Mouse (Mus musculus) heart, postnatal 25 days (tissue): ENCODE measurements around the gene Eif4e2. TPM values are rescaled to one million over a fixed set of nuclear protein-coding genes. Genes with fewer than 3 reads are reported as not detected.

ENCODE experiments used
- DNase-seq: peaks from one replicate; pipeline ENCODE4 v3.0.0; 2022; ENCODE audit warnings: low spot score
- intact Hi-C: fragments of 180-260 bp; cut with DNase I; formaldehyde crosslinking; loops from one replicate; pipeline ENCODE4 v1.15.1; 2025
- total RNA-seq, 2 experiments: library from RNA; stranded (reverse); gene quantifications; 2 replicates each; pipeline ENCODE4 v1.2.3; 2021

The Eif4e2 gene
- total RNA-seq, 2 experiments from 2014 or later: 47.5 to 52.2 TPM

DNA sequence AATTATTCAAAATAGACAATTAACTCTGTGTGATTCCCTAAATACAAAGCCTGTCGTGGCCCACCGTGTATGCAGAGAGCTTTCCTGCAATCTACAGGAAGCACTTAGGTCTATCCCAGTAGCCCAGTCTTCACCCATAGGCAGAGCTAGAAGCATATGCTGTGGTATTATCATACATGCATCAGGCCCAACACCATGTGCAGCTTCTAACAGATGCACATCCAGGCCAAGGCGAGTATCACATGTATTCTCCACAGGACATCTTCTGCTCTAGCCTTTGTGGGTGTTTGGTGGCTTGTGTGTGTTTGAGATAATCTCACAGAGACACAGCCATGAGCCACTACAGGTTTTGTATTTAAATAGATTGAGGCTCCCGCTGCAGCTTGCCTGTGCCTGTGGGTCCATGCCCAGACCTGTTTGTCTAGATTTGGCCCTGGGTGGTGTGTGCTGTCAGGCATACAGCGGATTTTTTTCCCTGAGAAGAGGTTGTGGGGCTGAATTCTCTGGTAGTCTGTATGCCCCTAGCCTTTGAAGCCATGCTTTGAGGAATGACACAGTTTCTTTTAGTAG is 38.4 kb downstream of the Eif4e2 start:
- intact Hi-C loops: no loop called here
- DNase-seq: no peak

DNA sequence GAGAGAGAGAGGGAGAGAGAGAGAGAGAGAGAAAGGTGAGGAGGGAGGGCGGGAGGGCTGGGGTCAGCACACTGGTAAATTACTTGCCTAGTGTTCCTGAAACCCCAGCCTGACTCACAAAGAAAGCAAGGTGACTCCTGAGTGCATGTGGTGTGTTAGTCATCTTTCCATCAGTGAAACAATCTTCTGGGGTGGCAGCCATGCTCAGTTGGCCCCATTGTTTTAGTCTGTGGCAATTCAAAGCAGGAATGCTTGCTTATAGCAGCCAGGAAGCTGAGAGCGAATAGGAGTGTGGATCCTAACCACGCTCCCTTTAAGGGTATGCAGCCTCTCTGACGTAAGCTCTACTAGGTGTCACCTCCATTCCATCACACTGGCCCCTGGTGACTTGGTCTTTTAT is 41.5 kb downstream of the Eif4e2 start:
- no peak for DNase-seq
- intact Hi-C loops: no loop called here

GRCm38 (mm10) chr1:87257691-87258090 is 44.0 kb downstream of the Eif4e2 start:
- intact Hi-C loops: loop anchor here (1.0 kb wide), 1 partner anchor 36 kb away; no protein-coding TSS in a partner anchor
- DNase-seq: no peak

- intact Hi-C loops: loop anchor here (1.0 kb wide), 1 partner anchor 35 kb away; no protein-coding TSS in a partner anchor
- no peak for DNase-seq
Observed at GRCm38 (mm10) chr1:87258484-87258883, 44.8 kb downstream of the Eif4e2 start.

GRCm38 (mm10) chr1:87259316-87259715 is 45.6 kb downstream of the Eif4e2 start:
- DNase-seq: no peak
- intact Hi-C loops: no loop called here

GRCm38 (mm10) chr1:87263257-87263656 is 49.5 kb downstream of the Eif4e2 start:
- intact Hi-C loops: no loop called here
- no peak for DNase-seq

GRCm38 (mm10) chr1:87263796-87264133 is 50.1 kb downstream of the Eif4e2 start:
- intact Hi-C loops: no loop called here
- DNase-seq: no peak

- intact Hi-C loops: no loop called here
- no peak for DNase-seq
Observed at GRCm38 (mm10) chr1:87264134-87265006, 50.7 kb downstream of the Eif4e2 start, which contains the start of gene Efhd1. TSS of gene Efhd1 (plus strand) at chr1:87264363.

DNA sequence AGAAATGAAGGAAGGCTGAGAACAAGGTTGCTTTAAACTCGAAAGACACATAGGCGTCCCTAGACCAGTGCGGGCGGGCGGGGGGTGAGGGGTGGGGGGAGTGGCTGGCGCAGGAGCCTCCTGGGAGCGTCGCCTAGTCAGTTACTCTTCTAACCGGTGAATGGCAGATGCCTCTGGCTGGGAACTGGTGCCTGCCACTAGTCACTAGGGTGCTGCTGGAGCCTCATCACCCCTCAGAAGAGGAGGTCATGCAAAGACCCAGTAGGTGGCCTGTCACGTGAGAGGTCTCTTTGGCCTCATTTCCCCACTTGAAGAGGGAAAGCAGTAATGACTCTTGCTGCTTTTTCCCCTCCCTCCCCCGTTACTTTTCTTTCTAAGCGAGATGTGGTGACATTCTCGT is 51.5 kb downstream of the Eif4e2 start:
- no peak for DNase-seq
- intact Hi-C loops: no loop called here

- intact Hi-C loops: no loop called here
- no peak for DNase-seq
Observed at GRCm38 (mm10) chr1:87266296-87267090, 52.8 kb downstream of the Eif4e2 start.

DNA sequence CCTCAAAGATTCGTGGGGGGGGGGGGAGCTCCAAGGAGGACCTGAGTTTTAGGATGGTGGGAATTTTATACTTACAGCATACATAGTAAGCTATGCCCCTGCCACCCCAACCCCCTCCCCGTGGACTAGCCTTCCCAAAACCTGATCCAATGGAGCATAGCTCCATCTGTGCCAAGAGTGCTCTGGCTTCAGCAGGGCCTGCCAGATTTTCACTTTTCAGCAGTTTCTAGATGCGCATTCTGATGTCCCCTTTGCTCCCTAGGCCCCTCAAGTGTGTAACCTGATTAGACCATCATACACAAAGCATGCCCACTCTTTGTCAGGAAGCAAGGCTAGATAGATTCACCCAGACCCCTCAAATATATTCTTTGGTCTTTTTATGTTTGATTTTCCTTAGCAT is 56.5 kb downstream of the Eif4e2 start:
- no peak for DNase-seq
- intact Hi-C loops: no loop called here

DNA sequence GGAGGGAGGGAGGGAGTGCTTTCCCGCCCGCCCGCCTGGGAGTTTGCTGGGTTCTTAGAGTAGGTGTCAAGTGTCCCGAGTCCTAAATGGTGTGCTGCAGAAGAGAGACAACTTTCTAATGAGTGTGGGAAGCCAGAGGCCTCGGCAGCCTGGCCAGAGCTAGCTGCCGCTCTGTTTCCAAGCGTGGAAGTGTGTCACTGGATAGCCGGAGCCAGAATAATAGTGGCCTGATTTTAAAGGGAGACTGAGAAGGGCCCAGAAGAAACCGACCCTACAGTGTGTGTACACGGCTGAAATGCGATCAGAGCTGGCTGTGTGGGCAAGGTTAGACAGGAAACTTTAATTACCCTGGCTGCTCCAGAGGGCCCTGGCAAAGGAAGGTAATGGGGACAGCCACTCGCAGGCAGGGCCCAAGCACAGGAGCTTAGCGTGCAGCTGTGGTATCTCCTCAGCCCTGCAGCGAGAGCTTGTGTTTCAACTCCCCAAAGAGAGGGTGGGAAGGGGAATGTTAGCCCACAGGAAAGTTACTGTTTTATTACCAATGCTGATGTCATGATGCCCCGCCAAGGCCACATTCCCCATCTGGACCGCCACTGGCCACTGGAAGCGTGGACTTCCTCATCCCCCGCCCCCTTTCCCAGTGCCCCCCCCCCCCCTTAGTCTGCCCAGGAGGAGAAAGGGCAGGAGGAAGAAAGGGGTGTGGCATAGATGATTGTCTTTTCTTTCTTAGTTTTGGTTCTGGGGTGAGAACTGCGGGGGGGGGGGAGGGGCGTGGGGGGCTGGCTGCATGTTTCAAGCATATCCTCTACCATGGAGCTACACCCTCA is 57.1 kb downstream of the Eif4e2 start:
- no peak for DNase-seq
- intact Hi-C loops: no loop called here

DNA sequence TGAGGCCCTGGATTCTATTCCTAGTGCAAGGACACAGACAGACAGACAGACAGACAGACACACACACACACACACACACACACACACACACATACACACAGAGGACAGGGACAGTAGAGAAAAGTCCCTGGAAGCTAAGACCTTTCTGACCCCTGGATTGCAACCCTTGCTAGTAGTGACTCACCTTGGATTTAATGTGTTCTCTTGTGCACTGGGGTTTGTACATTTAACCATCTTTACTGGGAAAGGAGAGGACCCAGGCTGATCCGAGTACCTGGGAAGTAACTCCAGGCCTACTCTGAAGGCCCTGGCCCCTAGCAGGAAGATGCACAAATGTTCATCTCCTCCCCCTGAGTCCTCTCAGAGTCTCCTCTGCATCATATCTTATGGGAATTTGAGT is 57.9 kb downstream of the Eif4e2 start:
- no peak for DNase-seq
- intact Hi-C loops: no loop called here

- intact Hi-C loops: no loop called here
- no peak for DNase-seq
Observed at GRCm38 (mm10) chr1:87272462-87272861, 58.7 kb downstream of the Eif4e2 start.

DNA sequence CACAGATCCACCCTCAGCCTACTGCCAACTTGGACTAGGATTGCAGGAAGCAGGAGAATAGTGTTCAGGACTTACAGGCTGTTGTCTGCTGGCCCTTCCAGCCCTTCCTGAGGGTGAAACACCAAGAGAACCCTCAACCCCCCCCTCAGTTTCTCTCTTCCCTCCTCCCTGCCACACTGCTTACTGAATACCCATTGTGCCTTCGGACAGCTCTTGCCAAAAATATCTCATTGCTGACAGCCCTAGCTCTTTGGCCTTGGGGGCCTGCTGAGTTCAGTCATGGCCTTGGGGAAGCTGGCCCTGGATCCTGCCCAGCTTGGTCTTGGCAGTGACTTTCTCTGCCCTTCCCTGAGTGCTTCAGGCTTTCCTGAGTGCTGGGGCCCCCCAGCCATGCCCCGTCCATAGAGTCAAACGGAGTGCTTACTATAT is 59.8 kb downstream of the Eif4e2 start:
- intact Hi-C loops: no loop called here
- no peak for DNase-seq

DNA sequence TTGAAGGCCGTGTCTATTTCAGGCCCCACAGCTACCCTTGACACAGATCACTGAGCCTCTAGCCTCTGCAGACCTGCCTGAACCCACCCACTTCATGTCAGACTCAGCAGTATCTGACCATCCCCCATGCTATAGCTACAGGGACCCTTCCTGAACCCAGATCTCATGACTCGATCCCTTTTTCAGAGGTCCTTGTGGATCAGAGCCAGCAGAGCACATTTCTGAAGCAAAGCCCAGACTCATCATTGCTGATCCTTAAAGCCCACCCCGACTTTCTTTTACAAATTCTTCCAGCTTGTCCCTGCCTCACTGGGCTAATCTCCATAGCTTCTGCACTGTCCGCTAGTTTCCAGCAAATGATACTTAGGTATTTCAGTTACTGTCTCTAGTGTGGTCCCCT is 60.4 kb downstream of the Eif4e2 start:
- no peak for DNase-seq
- intact Hi-C loops: no loop called here

- intact Hi-C loops: no loop called here
- DNase-seq: no peak
Observed at GRCm38 (mm10) chr1:87275151-87275550, 61.4 kb downstream of the Eif4e2 start.

GRCm38 (mm10) chr1:87276056-87276455 is 62.3 kb downstream of the Eif4e2 start:
- intact Hi-C loops: no loop called here
- DNase-seq: no peak

- DNase-seq: no peak
- intact Hi-C loops: no loop called here
Observed at GRCm38 (mm10) chr1:87280281-87280680, 66.6 kb downstream of the Eif4e2 start.
